Mouse (Mus musculus): ENCODE measurements around the gene Klrb1a. TPM values are rescaled to one million over a fixed set of nuclear protein-coding genes. Genes with fewer than 3 reads are reported as not detected.

The Klrb1a gene
- total RNA-seq (2023) = not detected

GRCm38 (mm10) chr6:128623433-128623832, at the start of gene Klrb1a:
TSS of gene Klrb1a (minus strand) at chr6:128623533.

GRCm38 (mm10) chr6:128662206-128662605, 38.9 kb upstream of the Klrb1a start, which contains the start of gene Clec2h:
TSS of gene Clec2h (plus strand) at chr6:128662385.

GRCm38 (mm10) chr6:128581508-128581907, 41.8 kb downstream of the Klrb1a start, which contains the start of gene A2ml1:
TSS of gene A2ml1 (minus strand) at chr6:128581608.

Other genes with a start within 250 kb of the Klrb1a start
- not detected for gene Tex52, start 248.1 kb downstream of the Klrb1a start, total RNA-seq (2023)
- gene Gm44596, start 248.0 kb downstream of the Klrb1a start, total RNA-seq (2023) = not detected
- not detected for gene Nrip2, start 224.2 kb downstream of the Klrb1a start, total RNA-seq (2023)
- 10 to 100 TPM; 63.1 to 71.1 TPM for gene Itfg2, start 198.6 kb downstream of the Klrb1a start, total RNA-seq (2023)
- 100 to 1,000 TPM in 1 of 2 experiments, 10 to 100 TPM in 1; 83.1 to 108 TPM for gene Fkbp4, start 184.9 kb downstream of the Klrb1a start, total RNA-seq (2023)
- not detected for gene Pzp, start 96.8 kb downstream of the Klrb1a start, total RNA-seq (2023)
- gene A2ml1, start 41.9 kb downstream of the Klrb1a start, total RNA-seq (2023) = not detected
- 100 to 1,000 TPM; 181 to 222 TPM for gene Clec2h, start 38.9 kb upstream of the Klrb1a start, total RNA-seq (2023)
- under 1 TPM in 1 of 2 experiments, not detected in 1; 0.68 TPM for gene Klrb1, start 99.5 kb upstream of the Klrb1a start, total RNA-seq (2023)
- gene Klrb1c, start 165.7 kb upstream of the Klrb1a start, total RNA-seq (2023) = 1 to 10 TPM in 1 of 2 experiments, under 1 TPM in 1; 0.95 to 1.2 TPM
- not detected for gene Gm44511, start 202.8 kb upstream of the Klrb1a start, total RNA-seq (2023)
- gene Klrb1b, start 202.8 kb upstream of the Klrb1a start, total RNA-seq (2023) = 1 to 10 TPM in 1 of 2 experiments, not detected in 1; 1.0 TPM

Data from B cell, adult 67 days (primary cell).